Comparison of ENCODE assay signal across 9 mouse cellular contexts in genomic region chr15:90987714-90988250, GRCm38 (mm10).
"Had no signal": no experiment of that assay in that cellular context is flagged by ENCODE, and none has a peak within 500 bp of the region (broad histone marks: within the 10 kb centered on the region; RNA-seq: fewer than 3 reads in every experiment).

No protein-coding gene starts in this region.

- DNase-seq: kidney, adult 2 months; kidney, postnatal 25 days; liver, embryonic 13.5 days; lung, adult 2 months; retina, postnatal 1 day; right cerebral cortex, postnatal 4 days; thymus, postnatal 25 days had no signal

- ATAC-seq: intestine, postnatal 0 days; midbrain, embryonic 15.5 days had no signal
